Mouse (Mus musculus) cerebellum, adult 2 months (tissue): Measurements from ENCODE around the gene Olfml2a. TPM values are rescaled to one million over a fixed set of nuclear protein-coding genes. Genes with fewer than 3 reads are reported as not detected.

ENCODE experiments used
- DNase-seq, 2 experiments: peaks; one replicate each; pipeline ENCODE4 v3.0.0; 2021
- H3K27ac ChIP-seq: fragments of 200-500 bp; 2 replicates; pipeline ENCODE4 v1.5.1; 2012; ENCODE audit warnings: low read length, control low read depth, inconsistent platforms; ENCODE audit not compliant: insufficient read depth
- H3K27me3 ChIP-seq: fragments of 200-500 bp; 2 replicates; pipeline ENCODE4 v1.6.1; 2012; ENCODE audit warnings: inconsistent platforms, mild to moderate bottlenecking, low read length, moderate library complexity; ENCODE audit not compliant: control insufficient read depth, insufficient read depth
- H3K4me1 ChIP-seq: fragments of 200-500 bp; 2 replicates; pipeline ENCODE4 v1.6.1; 2011; ENCODE audit warnings: low read length; ENCODE audit not compliant: control insufficient read depth, insufficient read depth
- H3K4me3 ChIP-seq: fragments of 200-500 bp; replicated peaks from 2 replicates; pipeline ENCODE3; 2011; ENCODE audit warnings: mild to moderate bottlenecking, low read depth, low read length, control low read depth; ENCODE audit not compliant: insufficient read depth
- CTCF ChIP-seq: fragments of 200-500 bp; IDR thresholded peaks from 2 replicates; pipeline ENCODE4 v1.5.1; 2011; ENCODE audit warnings: low read depth, mild to moderate bottlenecking, control low read depth, low read length, moderate library complexity, borderline replicate concordance; ENCODE audit not compliant: insufficient read depth
- POLR2A ChIP-seq: fragments of 200-500 bp; IDR thresholded peaks from 2 replicates; pipeline ENCODE4 v1.6.1; 2011; ENCODE audit warnings: low read length, control low read depth, borderline replicate concordance; ENCODE audit not compliant: insufficient read depth
- WGBS: fragments of 180-500 bp; shearing (Covaris S2); methylation state at CpG from one replicate; pipeline ENCODE4 v1.1.7; 2018; 5-methylcytosine and 5-hydroxymethylcytosine counted together
- polyA plus RNA-seq: library from polyadenylated mRNA; depleted of rRNA; stranded (reverse); fragments of >200 nt; gene quantifications from 2 replicates; pipeline ENCODE4 v1.2.3, GENCODE M21; 2012

The Olfml2a gene
- polyA plus RNA-seq, 1 experiment, result 0.95 TPM

- TF ChIP-seq CTCF (no peak), POLR2A (no peak)
- Histone ChIP-seq H3K4me3 (no peak overlapping the region), H3K27ac (no peak overlapping the region), H3K4me1 (no peaks in the 10 kb centered on the region), H3K27me3 (no peaks in the 10 kb centered on the region; the same call in 1 of the 2 replicates)
- no peak for DNase-seq
- WGBS, result 85% methylated on average over 1 of the region's 1 CpGs
Measured at GRCm38 (mm10) chr2:38921374-38921773, 10.4 kb upstream of the Olfml2a start.

GRCm38 (mm10) chr2:38923471-38923870, 8.3 kb upstream of the Olfml2a start:
- Histone ChIP-seq H3K4me3 (no peak overlapping the region), H3K27ac (no peak overlapping the region), H3K27me3 (no peaks in the 10 kb centered on the region; the same call in 1 of the 2 replicates), H3K4me1 (no peaks in the 10 kb centered on the region)
- WGBS, result 70% methylated on average over 3 of the region's 3 CpGs
- DNase-seq, result no peak
- TF ChIP-seq POLR2A, result no peak
- no peak for TF ChIP-seq CTCF

GRCm38 (mm10) chr2:38923911-38924310, 7.9 kb upstream of the Olfml2a start:
- DNase-seq, result no peak
- 67% methylated on average over 2 of the region's 2 CpGs for WGBS
- TF ChIP-seq CTCF, result no peak
- TF ChIP-seq POLR2A, result no peak
- no peaks in the 10 kb centered on the region for H3K4me1 ChIP-seq
- H3K27ac ChIP-seq, result no peak overlapping the region
- no peaks in the 10 kb centered on the region; the same call in 1 of the 2 replicates for H3K27me3 ChIP-seq
- no peak overlapping the region for H3K4me3 ChIP-seq

GRCm38 (mm10) chr2:38924571-38924970, 7.2 kb upstream of the Olfml2a start:
- 27% methylated on average over 10 of the region's 10 CpGs for WGBS
- TF ChIP-seq POLR2A (no peak), CTCF (no peak)
- no peaks in the 10 kb centered on the region; the same call in 1 of the 2 replicates for H3K27me3 ChIP-seq

GRCm38 (mm10) chr2:38925171-38926080, 6.4 kb upstream of the Olfml2a start:
- DNase-seq, result peak; percentile 30 to 44
- Histone ChIP-seq H3K27me3 (no peaks in the 10 kb centered on the region; the same call in 1 of the 2 replicates), H3K4me3 (peak overlapping the region; percentile 85), H3K4me1 (no peaks in the 10 kb centered on the region), H3K27ac (no peak overlapping the region)
- no peak for TF ChIP-seq CTCF
- no peak for TF ChIP-seq POLR2A
- WGBS, result under 1% methylated on average over 51 of the region's 51 CpGs

More at GRCm38 (mm10) chr2:38924571-38924970, 7.2 kb upstream of the Olfml2a start:
- H3K4me1 ChIP-seq, result no peaks in the 10 kb centered on the region
- no peak overlapping the region for H3K27ac ChIP-seq
- H3K4me3 ChIP-seq, result peak overlapping the region; percentile 85
- DNase-seq, result no peak

- no peak overlapping the region for H3K27ac ChIP-seq
- WGBS, result under 1% methylated on average over 51 of the region's 53 CpGs
- H3K27me3 ChIP-seq, result no peaks in the 10 kb centered on the region; the same call in 1 of the 2 replicates
- H3K4me3 ChIP-seq, result peak overlapping the region; percentile 85
- peak; percentile 28; the same call in 1 of the 2 replicates for TF ChIP-seq POLR2A
- no peak for TF ChIP-seq CTCF
- H3K4me1 ChIP-seq, result no peaks in the 10 kb centered on the region
- DNase-seq, result peak; percentile 94
Measured at GRCm38 (mm10) chr2:38926145-38926891, 5.5 kb upstream of the Olfml2a start.

- peak; percentile 56 to 65 for DNase-seq
- Histone ChIP-seq H3K4me3 (peak within 1 kb of the TSS; percentile 63), H3K4me1 (no peaks in the 10 kb centered on the region), H3K27me3 (no peaks in the 10 kb centered on the region; the same call in 1 of the 2 replicates), H3K27ac (no peak within 1 kb of the TSS)
- TF ChIP-seq CTCF (peak; percentile 73), POLR2A (no peak)
- WGBS, result 9% methylated on average over 18 of the region's 19 CpGs
Measured at GRCm38 (mm10) chr2:38927115-38927979, 4.4 kb upstream of the Olfml2a start, which contains the start of gene Nr6a1. Gene Nr6a1 (minus strand): TSS chr2:38927688.
